Mouse (Mus musculus) lung, adult 2 months (tissue): ENCODE measurements at regions not wholly inside any gene's neighbourhood (a gene's known extent, or its start where the extent isn't known, plus 50 kb on each side); places are given as distances from the start of the nearest gene placed in this dataset.

Experiments used
- CTCF ChIP-seq: fragments of 200-500 bp; IDR thresholded peaks from 2 replicates; pipeline ENCODE4 v1.5.1; 2011; ENCODE audit warnings: mild to moderate bottlenecking, low read length, control low read depth; ENCODE audit not compliant: insufficient read depth
- POLR2A ChIP-seq: fragments of 200-500 bp; IDR thresholded peaks from 2 replicates; pipeline ENCODE4 v1.6.1; 2011; ENCODE audit warnings: low read depth, mild to moderate bottlenecking, control low read depth, low read length, borderline replicate concordance; ENCODE audit errors: extremely low read depth

DNA sequence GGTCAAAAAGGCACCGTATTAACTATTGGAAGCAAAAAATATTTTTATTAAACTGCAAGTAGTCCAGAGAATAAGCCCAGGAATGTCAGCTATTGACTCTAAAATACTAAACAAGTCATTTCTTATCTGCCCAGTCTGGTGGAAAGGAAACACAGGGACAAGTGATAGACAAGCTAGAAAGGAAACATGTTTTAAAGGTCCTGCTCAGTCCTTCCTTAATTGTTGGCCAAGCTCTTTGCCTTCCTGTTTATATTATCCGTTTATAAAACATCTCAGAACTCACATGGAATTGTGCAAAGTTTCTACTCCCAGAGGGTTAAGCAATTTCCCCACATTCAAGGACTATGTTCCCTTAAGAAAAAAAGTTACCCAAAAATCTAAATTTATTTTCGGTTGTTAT lies 54.9 kb upstream of the Clec14a start:
- TF ChIP-seq POLR2A: no peak
- TF ChIP-seq CTCF: no peak
